Mouse (Mus musculus) embryo, embryonic 10.5 days (tissue): ENCODE data around the gene Ptp4a2.
"Not testable (repeated sequence)": the region's sequence is repeated elsewhere in the genome, so short reads cannot be mapped to it uniquely, and the experiment has no call there.

Experiments
- DNase-seq: peaks from one replicate; pipeline ENCODE4 v3.0.0-alpha.2; 2015; ENCODE audit warnings: low spot score

Gene Ptp4a2

GRCm38 (mm10) chr4:129851861-129852260, 40.8 kb downstream of the Ptp4a2 start:
- no peak for DNase-seq

DNA sequence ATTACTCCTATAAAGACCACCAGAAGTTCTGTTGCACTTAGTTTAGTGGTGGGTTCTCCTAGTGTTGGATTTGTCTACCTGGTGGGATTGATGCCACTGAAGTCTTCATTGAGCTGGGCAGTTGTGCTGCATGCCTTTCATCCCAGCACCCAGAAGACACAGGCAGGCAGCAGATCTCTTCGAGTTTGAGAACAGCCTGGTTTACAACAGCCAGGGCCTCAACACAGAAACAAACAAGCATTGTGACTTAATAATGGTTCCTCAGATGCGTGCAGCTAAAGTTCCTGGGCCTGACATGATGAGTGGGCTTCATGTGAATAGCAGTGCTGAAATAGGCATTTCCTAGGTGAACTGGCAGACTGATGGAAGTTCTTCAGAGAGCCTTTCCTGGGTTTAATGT, 42.0 kb downstream of the Ptp4a2 start:
- DNase-seq = no peak

DNA sequence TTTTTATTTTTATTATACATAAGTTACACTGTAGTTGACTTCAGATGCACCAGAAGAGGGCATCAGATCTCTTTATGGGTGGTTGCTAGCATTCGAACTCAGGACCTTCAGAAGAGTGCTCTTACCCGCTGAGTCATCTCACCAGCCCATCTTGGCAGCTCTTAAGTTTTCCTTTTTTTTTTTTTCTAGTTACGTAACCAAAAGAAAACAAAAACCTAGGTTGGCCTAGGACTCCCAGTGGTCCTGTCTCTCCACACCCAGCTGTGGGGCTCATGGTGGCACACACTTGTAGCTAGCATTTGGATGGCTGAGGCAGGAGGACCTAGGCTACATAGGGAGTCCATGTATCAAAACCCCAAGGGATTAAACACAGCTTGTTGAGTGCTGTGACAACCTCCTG, 43.0 kb downstream of the Ptp4a2 start:
- DNase-seq = no peak

- DNase-seq = no peak
These were observed 43.6 kb downstream of the Ptp4a2 start for GRCm38 (mm10) chr4:129854615-129855014.

- DNase-seq = no peak
These were observed 44.3 kb downstream of the Ptp4a2 start for GRCm38 (mm10) chr4:129855051-129855970.

DNA sequence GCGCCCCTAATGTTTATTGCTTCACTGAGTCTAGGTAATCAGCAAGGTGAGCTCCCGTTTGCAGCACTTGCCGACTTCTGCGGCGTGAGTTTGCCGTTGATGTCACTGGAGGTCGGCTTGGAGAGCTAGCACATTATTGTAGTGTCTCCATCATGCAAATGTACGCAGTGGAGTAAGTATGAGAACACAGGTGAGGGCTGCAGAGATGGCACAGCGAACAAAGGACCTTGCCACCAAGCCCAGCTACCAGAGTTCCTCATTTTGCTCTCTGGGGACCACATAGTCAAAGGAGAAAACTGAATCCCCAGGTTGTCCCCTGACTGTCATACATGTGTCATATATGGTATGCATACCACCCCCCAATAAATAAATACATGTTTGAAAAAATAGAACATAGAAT, 49.4 kb downstream of the Ptp4a2 start:
- DNase-seq = no peak

DNA sequence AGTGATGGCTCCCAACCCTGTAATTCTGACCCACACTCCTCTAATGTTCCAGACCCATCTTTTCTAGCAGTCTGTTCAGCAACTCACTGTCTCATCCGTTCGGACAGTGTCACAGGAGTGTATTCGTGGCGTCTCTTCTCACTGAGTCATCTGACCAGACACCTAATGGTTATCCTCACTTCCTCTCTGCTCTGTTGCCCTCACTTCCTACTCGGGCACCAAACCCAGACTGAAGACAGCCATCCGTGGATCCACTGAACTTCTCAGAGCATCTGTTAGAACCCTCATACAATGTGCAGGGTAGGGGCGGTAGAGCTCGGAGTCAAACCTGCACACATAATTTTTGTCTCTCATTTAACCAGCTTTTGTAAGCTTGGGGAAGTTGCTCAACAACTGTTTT, 50.4 kb downstream of the Ptp4a2 start:
- DNase-seq = no peak

- DNase-seq = no peak
These were observed 51.3 kb downstream of the Ptp4a2 start for GRCm38 (mm10) chr4:129862357-129862756.

- DNase-seq = not testable (repeated sequence)
These were observed 55.2 kb downstream of the Ptp4a2 start for GRCm38 (mm10) chr4:129866171-129866570.

DNA sequence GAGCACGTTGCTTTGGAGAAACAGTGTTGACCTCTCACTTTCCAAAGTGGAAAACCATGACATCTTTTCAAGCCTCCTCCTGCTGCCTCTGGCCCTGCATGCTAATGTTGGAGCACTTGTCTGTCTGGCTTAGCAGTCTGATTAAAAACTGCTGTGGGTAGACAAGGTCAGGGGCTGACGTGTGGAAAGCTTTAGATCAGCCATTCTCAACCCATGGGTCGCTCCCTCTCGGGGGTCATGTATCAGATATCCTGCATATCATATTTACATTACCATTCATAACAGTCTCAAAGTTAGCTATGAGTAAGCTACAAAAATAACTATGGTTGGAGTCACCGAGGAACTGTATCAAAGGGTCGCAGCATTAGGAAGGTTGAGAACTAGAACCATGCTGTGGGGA, 57.2 kb downstream of the Ptp4a2 start:
- DNase-seq = peak; percentile 36

DNA sequence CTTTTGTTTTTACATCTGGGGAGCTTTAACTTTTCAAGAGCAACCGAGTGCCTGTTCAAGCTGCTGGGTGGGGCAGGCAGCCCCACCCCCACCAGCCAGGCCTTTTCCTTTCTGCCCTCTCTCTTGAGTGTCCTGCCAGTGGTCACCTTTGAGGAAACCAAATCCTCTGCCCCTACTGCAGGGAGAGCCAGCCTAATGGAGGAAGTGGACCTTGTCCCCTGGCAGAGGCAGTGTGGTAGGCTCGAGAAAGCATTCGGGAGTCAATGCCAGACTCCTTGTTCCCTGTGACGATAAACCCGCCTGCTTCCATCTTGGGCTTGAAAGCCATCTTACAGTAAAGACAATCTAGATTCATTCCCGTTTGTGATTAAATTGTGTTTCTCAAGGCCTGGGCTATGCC, 59.5 kb downstream of the Ptp4a2 start:
- no peak for DNase-seq

DNA sequence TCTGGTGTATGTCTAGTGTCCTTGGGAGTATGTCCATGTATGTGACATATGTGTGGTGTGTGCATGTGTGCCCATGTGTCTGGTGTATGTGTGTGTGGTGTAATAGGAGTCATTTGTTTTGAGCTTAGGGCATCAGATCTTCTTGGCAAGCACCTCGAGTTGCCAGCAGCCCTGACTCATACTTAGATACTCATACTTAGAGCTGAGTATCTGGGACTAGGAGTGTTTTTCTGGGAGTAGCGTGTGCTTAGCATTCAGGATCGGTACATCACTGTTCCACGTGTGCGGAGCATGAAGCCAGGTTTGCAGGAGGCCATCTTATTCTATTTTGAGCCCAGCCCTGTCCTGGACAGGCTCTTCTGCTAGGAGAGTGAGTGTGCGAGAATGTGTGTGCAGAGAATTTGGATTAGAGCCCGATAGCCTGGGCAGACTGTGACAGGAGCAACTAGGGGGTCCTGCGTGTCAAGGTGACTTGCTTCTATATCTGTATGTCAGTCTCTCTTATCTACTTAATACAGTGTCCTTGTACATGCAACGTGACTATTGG, 61.4 kb downstream of the Ptp4a2 start:
- no peak for DNase-seq

- no peak for DNase-seq
These were observed 63.8 kb downstream of the Ptp4a2 start for GRCm38 (mm10) chr4:129874805-129875204.

- no peak for DNase-seq
These were observed 64.4 kb downstream of the Ptp4a2 start for GRCm38 (mm10) chr4:129875406-129875805.

- DNase-seq = peak; percentile 89
These were observed 66.1 kb downstream of the Ptp4a2 start for GRCm38 (mm10) chr4:129876831-129877764.

- peak; percentile 45 for DNase-seq
These were observed 67.1 kb downstream of the Ptp4a2 start for GRCm38 (mm10) chr4:129877967-129878655.

GRCm38 (mm10) chr4:129878656-129879145, 67.7 kb downstream of the Ptp4a2 start:
- DNase-seq = peak; percentile 25

- no peak for DNase-seq
These were observed 68.3 kb downstream of the Ptp4a2 start for GRCm38 (mm10) chr4:129879206-129879780.

DNA sequence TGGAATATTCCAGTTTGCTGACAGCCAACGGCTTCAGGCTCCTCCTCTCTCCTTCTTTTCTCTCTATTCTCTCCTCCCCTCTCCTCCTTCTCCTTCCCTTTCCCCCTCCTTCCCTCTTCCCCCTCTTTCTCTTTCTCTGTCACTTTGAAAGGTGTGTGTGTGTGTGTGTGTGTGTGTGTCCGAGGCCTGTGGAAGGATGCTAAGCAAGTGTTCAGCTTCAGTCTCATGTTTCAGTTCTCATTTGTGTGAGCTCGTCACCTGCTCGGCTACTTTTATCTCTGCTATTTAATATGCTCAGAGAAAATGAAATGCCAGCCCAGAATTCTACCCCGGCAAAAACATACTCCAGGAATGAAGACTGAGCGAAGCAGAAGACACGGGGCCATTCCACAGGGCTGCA, 69.6 kb downstream of the Ptp4a2 start:
- DNase-seq = no peak

DNA sequence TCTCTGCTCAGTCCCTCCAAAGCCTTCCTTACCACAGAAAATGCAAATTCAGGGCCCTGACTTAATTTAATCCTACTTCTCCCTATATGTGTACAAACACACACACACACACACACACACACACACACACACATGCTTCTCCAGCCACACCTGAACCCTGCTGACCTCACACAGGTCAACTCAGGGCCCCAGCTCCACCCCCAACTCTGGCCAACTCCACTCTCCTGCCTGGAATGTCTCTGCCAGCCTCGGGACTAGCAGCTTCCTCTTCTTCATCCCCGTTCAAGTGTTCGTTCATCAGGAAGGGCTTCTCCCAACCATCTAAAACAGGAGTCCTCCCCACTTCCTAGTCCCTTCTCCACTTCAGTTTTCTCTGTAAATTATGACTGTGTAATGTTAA, 70.6 kb downstream of the Ptp4a2 start:
- peak; percentile 15 for DNase-seq

GRCm38 (mm10) chr4:129882555-129883293, 71.7 kb downstream of the Ptp4a2 start:
- DNase-seq = peak; percentile 50
